Comparison of ENCODE assay signal across 12 mouse cellular contexts in the genomic region with DNA sequence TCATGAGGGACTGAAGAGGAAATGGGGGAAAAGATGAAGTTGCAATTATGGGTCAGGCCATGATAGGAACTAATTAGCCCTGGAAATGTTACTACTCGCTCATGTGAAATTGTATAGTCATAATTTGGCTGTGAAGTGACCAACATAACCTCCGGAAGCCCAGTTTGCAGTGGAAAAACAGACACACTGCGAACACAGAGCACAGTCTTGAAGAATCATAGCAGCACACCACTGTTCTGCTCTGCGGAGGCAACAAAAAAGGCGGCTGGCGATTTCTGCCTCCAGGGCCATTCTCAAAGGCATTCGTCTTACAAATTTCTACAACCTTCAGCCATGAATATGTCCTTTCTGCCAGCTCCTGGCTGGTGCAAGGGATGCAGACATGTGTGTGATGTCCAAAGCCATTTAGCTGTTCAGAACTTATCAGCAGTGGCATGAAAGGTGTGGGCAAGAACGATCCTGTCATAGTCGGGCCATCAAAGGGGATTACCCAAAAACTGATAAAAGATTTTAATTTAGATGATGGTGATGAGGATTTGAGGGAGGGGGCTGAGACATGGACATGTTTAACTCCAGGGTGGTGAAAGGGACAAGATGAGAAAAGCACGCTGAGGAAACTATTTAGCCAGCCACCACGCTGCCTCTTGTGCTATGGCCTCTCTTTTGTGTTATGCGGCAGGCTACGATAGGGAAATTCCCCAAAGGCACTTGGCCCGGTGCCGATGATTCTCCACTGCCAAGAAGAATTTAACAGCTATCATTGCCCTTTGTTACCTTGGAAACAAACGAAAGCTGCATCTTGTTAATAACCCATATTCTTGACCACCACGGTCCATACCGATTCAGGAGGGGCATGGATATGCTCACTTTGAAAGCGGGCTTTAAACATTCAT.
A peak's percentile ranks its signal among the peaks of the same experiment; 100 is the strongest.
DNase-seq lines count a peak whose midpoint lies in the region; ATAC-seq and TF ChIP-seq lines count a peak whose summit lies in the region.
"Had no signal": no experiment of that assay in that cellular context is flagged by ENCODE, and none has a peak within 500 bp of the region (broad histone marks: within the 10 kb centered on the region; RNA-seq: fewer than 3 reads in every experiment).

No protein-coding gene starts in this region.

- H3K27me3 ChIP-seq in intestine, embryonic 14.5 days (replicated peaks; ENCODE audit: control insufficient read depth, insufficient read depth, low read length), result no peaks in the 10 kb centered on the region
- no peaks in the 10 kb centered on the region for H3K27me3 ChIP-seq in intestine, postnatal 0 days (replicated peaks; ENCODE audit: control insufficient read depth, insufficient read depth, low read length)
- H3K27me3 ChIP-seq: liver, embryonic 13.5 days; stomach, embryonic 15.5 days had no signal

- no peak for TF ChIP-seq CTCF in intestine, postnatal 0 days (IDR thresholded peaks at IDR 0.05; ENCODE audit: low read depth)

- H3K36me3 ChIP-seq in intestine, embryonic 14.5 days (ENCODE audit: control insufficient read depth, insufficient read depth, low read length), result no peaks in the 10 kb centered on the region
- no peaks in the 10 kb centered on the region for H3K36me3 ChIP-seq in intestine, postnatal 0 days (ENCODE audit: control insufficient read depth, insufficient read depth)
- H3K36me3 ChIP-seq: liver, embryonic 13.5 days; stomach, embryonic 15.5 days had no signal

- no peaks in the 10 kb centered on the region for H3K4me1 ChIP-seq in intestine, embryonic 14.5 days (replicated peaks; ENCODE audit: control insufficient read depth, insufficient read depth, low read length)
- H3K4me1 ChIP-seq in intestine, postnatal 0 days (replicated peaks; ENCODE audit: control insufficient read depth, insufficient read depth, low read length), result no peaks in the 10 kb centered on the region
- H3K4me1 ChIP-seq: liver, embryonic 13.5 days; stomach, embryonic 15.5 days had no signal

- H3K9me3 ChIP-seq in intestine, embryonic 14.5 days (ENCODE audit: control insufficient read depth, low read length), result no peaks in the 10 kb centered on the region
- no peaks in the 10 kb centered on the region for H3K9me3 ChIP-seq in intestine, postnatal 0 days (ENCODE audit: control insufficient read depth)
- H3K9me3 ChIP-seq: liver, embryonic 13.5 days; stomach, embryonic 15.5 days had no signal

- ATAC-seq in intestine, embryonic 14.5 days (replicated peaks; ENCODE audit: low FRiP score, low TSS enrichment, low read depth), result no peak
- no peak for ATAC-seq in intestine, postnatal 0 days

- no peak overlapping the region for H3K9ac ChIP-seq in intestine, embryonic 14.5 days (ENCODE audit: low read length)
- H3K9ac ChIP-seq in intestine, postnatal 0 days (ENCODE audit: low read depth, low read length), result no peak overlapping the region
- H3K9ac ChIP-seq: liver, embryonic 13.5 days; stomach, embryonic 15.5 days had no signal

- H3K27ac ChIP-seq in intestine, embryonic 14.5 days (ENCODE audit: low read depth), result no peak overlapping the region; the same call in 1 of the 2 replicates
- no peak overlapping the region for H3K27ac ChIP-seq in intestine, postnatal 0 days (ENCODE audit: low read depth, low read length)
- H3K27ac ChIP-seq: liver, embryonic 13.5 days; stomach, embryonic 15.5 days had no signal

- peak; percentile 52 to 61 for DNase-seq in cerebellum, postnatal 14 days
- no peak for DNase-seq in cerebellum, adult 8-10 months
- peak; percentile 65 for DNase-seq in intestine, embryonic 14.5 days (ENCODE audit: low spot score)
- peak; percentile 11 for DNase-seq in ovary, postnatal 36 days (ENCODE audit: low spot score)
- DNase-seq in ovary, postnatal 10 days (ENCODE audit: low spot score), result no peak
- peak; percentile 48 for DNase-seq in retina, embryonic 14.5 days (ENCODE audit: low spot score)
- DNase-seq in layer of hippocampus, postnatal 14 days (ENCODE audit: low spot score in 2 of 2), result no peak
- DNase-seq: adrenal gland, adult 2 months; cerebellum, adult 11-12 months; liver, embryonic 13.5 days had no signal

- H3K4me2 ChIP-seq in intestine, embryonic 14.5 days (ENCODE audit: low read length), result peak overlapping the region; percentile 9; the same call in 1 of the 2 replicates
- H3K4me2 ChIP-seq in intestine, postnatal 0 days (replicated peaks; ENCODE audit: low read depth), result no peak overlapping the region
- H3K4me2 ChIP-seq: liver, embryonic 13.5 days; stomach, embryonic 15.5 days had no signal

- H3K4me3 ChIP-seq in intestine, embryonic 14.5 days (ENCODE audit: low read depth, low read length), result no peak overlapping the region
- H3K4me3 ChIP-seq in intestine, postnatal 0 days (ENCODE audit: low read depth, low read length), result no peak overlapping the region
- H3K4me3 ChIP-seq: liver, embryonic 13.5 days; stomach, embryonic 15.5 days had no signal

- WGBS in intestine, embryonic 14.5 days, result 63% methylated on average over 19 of the region's 19 CpGs
- WGBS in intestine, postnatal 0 days, result 67% methylated on average over 19 of the region's 19 CpGs

Comparison
In these comparisons a context has a peak if more than half of its experiments do, and no peak if none do; other contexts are left out.
1. DNase-seq: peak in cerebellum, postnatal 14 days (2 of 2), intestine, embryonic 14.5 days (single experiment), ovary, postnatal 36 days (single experiment) and retina, embryonic 14.5 days (single experiment); none in cerebellum, adult 8-10 months (single experiment), ovary, postnatal 10 days (single experiment) and layer of hippocampus, postnatal 14 days (0 of 2).